Comparison of ENCODE assay signal across 25 mouse cellular contexts in the genomic region with DNA sequence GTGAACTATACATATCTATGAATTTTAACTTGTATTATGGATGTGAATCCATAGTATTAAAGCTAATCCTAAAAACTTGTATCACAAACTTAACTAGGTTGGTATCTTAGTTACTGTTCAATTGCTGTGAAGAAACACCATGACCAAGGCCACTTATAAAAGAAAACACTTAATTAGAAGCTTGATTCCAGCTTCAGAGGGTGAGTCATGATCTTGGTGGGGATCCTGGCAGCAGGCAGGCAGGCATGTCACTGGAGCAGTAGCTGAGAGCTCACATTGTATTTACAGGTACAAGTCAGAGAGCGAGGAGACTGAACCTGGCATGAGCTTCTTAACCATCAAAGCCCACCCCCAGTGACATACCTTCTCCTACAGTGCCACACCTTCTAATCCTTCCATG.
"Had no signal": no experiment of that assay in that cellular context is flagged by ENCODE, and none has a peak within 500 bp of the region (broad histone marks: within the 10 kb centered on the region; RNA-seq: fewer than 3 reads in every experiment).

No protein-coding gene starts in this region.

- H3K4me1 ChIP-seq: embryonic facial prominence, embryonic 10.5 days; embryonic facial prominence, embryonic 12.5 days; embryonic facial prominence, embryonic 13.5 days; embryonic facial prominence, embryonic 15.5 days; forebrain, embryonic 12.5 days; heart, embryonic 10.5 days had no signal

- DNase-seq: cerebellum, adult 9-10 months; cerebellum, adult 9-11 months; cerebellum, postnatal 10 days; cerebellum, postnatal 36 days; embryo, embryonic 11 days; forebrain, postnatal 0 days; gastrocnemius, adult 2 months; gastrocnemius, postnatal 10 days; gastrocnemius, postnatal 14 days; gastrocnemius, postnatal 25 days; gastrocnemius, postnatal 36 days; heart, adult 11 months; heart, adult 18-20 months; heart, adult 2 months had no signal

- H3K36me3 ChIP-seq: embryonic facial prominence, embryonic 10.5 days; embryonic facial prominence, embryonic 12.5 days; embryonic facial prominence, embryonic 13.5 days; embryonic facial prominence, embryonic 15.5 days; forebrain, embryonic 10.5 days; forebrain, embryonic 12.5 days; forebrain, embryonic 15.5 days; heart, embryonic 10.5 days had no signal

- H3K27me3 ChIP-seq: embryonic facial prominence, embryonic 12.5 days; embryonic facial prominence, embryonic 13.5 days; embryonic facial prominence, embryonic 15.5 days; forebrain, embryonic 12.5 days; forebrain, embryonic 15.5 days had no signal

- H3K4me3 ChIP-seq: embryonic facial prominence, embryonic 10.5 days; embryonic facial prominence, embryonic 12.5 days; embryonic facial prominence, embryonic 13.5 days; embryonic facial prominence, embryonic 15.5 days; erythroblast, embryonic 14.5 days; forebrain, embryonic 10.5 days; forebrain, embryonic 12.5 days; forebrain, embryonic 15.5 days; gastrocnemius, adult 2 months; heart, adult 2 months; heart, embryonic 10.5 days had no signal

- H3K4me2 ChIP-seq: embryonic facial prominence, embryonic 12.5 days; embryonic facial prominence, embryonic 13.5 days; embryonic facial prominence, embryonic 15.5 days; forebrain, embryonic 12.5 days; forebrain, embryonic 15.5 days had no signal

- H3K27ac ChIP-seq: embryonic facial prominence, embryonic 10.5 days; embryonic facial prominence, embryonic 12.5 days; embryonic facial prominence, embryonic 13.5 days; embryonic facial prominence, embryonic 15.5 days; forebrain, embryonic 10.5 days; forebrain, embryonic 12.5 days; forebrain, embryonic 15.5 days; gastrocnemius, adult 2 months; heart, adult 2 months; heart, embryonic 10.5 days had no signal

- ATAC-seq: forebrain, embryonic 14.5 days; forebrain, embryonic 15.5 days; forebrain, embryonic 16.5 days; forebrain, postnatal 0 days had no signal

- H3K9me3 ChIP-seq: embryonic facial prominence, embryonic 10.5 days; embryonic facial prominence, embryonic 12.5 days; embryonic facial prominence, embryonic 13.5 days; embryonic facial prominence, embryonic 15.5 days; forebrain, embryonic 10.5 days; forebrain, embryonic 12.5 days; forebrain, embryonic 15.5 days; heart, embryonic 10.5 days had no signal

- H3K9ac ChIP-seq: embryonic facial prominence, embryonic 12.5 days; embryonic facial prominence, embryonic 13.5 days; embryonic facial prominence, embryonic 15.5 days; forebrain, embryonic 12.5 days; forebrain, embryonic 15.5 days; forebrain, postnatal 0 days had no signal
